Mouse (Mus musculus) ES-CJ7 (cell line): Measurements from ENCODE around the gene Aff3.

Source experiments
- DNase-seq: peaks from one replicate; pipeline ENCODE4 v3.0.0; 2011; ENCODE audit warnings: low read depth, low spot score

Aff3 gene

DNA sequence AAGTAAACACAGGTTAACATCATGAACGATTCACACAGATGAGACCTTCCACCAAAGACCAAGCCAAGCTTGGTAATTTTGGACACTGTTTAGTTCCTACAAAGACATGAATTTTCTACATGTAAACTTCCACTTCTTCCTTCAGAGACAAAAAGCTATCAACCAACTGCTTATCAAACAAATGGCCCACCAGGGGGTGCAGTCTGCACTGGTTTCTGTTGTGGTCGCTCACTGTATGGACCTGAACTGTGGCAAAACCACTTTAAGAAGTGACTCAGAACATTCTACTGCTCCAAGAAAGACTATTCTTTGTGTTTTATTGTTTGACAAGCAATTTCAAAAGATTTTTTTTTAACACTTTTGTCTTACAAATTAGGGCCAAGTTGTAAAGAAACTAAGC, 271.8 kb downstream of the Aff3 start:
- peak; percentile 63 for DNase-seq

DNA sequence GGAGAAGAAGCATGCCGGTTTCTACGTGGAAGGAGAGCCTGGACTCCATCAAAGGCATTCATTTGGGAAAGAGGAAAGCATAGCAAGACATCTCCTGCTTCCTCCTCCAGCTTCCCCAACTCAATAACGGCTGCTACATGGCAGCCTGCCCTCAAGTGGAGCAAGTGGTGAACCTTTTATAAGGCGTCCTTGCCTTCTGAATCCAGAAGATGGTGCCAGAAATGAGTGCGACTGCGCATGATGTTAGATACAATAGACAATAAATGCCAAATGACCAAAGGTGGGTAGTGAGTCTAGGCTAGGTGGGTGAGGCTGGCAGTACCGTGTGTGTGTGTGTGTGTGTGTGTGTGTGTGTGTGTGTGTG, 273.9 kb downstream of the Aff3 start:
- peak; percentile 25 for DNase-seq

DNA sequence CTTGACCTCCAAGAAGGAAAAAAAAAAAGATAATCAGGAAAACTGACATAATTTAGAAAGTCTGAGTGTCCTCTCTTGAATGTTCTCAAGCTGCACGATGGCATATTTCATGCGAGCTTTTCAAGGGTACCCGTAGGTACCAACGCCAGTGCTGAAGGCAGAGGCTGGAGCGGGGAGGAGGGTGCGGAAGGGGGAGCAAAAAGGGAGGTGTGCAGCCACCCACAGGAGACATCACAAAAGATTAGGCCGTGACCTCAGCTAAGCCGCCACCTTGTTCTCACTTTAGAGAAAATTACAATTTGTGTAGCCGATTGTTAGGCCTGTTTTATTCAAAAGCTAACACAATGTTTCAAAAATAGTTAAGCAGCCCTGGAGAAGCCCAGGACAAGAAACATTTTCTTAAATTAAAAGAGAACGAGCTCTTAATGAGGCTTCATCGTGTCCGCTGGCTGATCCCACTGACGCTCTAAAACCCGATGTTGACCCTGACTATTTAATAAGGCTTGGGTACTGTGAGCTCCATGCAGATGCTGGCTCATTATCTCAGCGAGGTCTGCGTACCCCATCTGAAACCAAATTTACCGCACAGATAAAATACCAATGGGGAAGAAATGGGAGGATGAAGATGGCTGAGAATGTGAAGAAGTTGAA, 274.4 kb downstream of the Aff3 start:
- DNase-seq = no peak

DNA sequence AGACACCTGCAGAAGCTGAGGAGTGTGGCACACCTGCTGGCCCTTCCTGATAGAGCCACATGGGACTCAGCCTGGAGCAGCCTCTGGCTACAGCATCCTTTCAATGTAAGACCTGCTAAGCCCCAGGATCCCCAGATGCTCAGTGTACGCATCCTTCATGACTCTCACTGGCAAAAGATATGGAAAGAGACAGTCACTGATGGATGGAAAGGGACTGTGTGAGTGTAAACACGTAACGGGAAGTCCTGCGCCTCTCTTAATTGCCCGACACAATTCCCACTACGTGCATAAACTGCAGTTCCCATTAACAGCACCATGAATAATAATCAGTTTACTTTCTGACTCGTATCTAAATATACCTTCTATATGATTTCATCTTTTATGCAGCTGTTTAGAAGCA, 275.2 kb downstream of the Aff3 start:
- DNase-seq = no peak

DNA sequence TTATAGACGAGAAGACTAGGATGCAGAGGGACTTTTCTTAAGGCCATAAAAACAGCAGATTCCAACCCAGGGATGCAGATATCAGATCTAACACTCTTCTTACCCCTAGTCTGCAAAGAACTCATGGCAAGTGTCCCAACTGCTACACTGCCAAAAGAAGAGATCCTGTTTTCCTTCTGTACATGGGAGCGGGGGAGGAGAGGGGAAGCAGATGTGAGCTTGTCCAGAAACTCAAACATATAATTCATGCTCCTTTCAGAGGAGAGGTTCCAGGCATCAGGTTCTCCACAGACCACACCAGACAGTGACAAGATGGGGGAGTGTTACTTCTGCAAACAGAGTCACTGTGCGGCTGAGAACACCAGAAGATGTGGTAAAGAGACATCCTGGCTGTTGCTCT, 276.3 kb downstream of the Aff3 start:
- DNase-seq = no peak

DNA sequence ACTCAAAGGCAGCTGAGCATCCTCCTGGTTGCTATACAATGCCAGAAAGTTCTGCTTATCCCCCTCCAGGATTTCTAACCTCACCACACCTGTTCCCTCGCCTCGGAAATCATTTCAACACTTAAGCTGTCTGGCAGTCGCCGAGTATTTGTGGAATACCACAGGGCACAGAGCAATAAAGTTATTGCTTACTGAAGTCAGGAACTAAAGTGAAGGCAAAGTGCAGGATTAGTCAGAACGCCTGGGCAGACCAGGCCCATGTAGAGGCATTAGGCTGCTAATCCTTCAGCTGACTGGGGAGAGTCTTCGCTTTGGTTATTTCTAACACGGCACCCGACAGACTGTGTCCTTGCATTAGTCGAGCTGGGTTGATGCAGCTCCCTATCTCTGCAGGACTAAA, 277.3 kb downstream of the Aff3 start:
- no peak for DNase-seq

DNA sequence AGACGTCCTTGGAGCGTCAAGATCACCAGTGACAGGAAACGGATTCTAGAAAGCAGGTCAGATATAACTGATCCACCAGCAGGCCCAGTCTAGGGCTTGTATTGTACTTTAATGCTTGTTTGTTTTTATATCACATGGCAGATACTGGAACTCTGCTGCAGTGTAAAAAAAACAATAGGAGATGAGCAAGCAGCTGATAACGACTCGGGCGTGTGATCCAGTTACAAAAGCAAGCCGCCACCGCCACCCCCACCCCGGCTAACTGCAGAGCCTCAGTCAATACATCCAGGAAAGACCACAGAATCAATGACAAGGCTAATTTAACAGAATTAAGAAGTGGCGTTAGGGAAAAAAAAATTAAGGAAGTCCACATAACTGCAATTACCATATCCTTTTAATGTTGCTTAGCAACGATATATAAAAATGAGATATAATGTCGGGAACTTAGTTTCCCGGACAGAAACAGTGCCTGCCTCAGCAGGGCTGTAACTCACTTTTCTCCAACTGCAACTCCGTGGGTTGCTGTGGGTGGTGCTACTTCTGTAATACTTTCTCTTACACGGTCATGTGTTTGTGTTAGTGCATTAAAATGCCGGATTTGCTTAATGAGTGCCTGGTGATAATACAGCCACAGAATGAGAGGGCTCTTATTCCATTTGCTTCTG, 280.2 kb downstream of the Aff3 start:
- DNase-seq = peak; percentile 11

DNA sequence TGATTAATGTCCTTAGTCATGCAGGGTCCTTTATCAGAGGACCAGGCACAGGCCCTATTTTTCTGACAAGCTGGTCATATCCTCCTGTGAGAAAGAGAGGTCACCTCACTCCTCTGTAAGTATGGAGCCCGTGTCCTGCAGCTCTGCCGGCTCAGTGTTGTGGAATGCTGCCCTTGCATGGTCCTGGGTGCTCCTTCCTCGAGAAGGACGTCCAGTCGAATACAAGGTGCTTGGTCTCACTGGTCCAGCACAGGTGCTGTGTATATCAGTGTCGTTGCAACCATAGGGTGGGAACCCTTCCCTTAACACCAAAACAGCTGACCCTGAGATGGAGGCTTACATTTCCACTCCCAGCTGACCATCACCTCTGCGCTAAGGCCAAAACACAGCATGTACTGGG, 280.7 kb downstream of the Aff3 start:
- DNase-seq = no peak

DNA sequence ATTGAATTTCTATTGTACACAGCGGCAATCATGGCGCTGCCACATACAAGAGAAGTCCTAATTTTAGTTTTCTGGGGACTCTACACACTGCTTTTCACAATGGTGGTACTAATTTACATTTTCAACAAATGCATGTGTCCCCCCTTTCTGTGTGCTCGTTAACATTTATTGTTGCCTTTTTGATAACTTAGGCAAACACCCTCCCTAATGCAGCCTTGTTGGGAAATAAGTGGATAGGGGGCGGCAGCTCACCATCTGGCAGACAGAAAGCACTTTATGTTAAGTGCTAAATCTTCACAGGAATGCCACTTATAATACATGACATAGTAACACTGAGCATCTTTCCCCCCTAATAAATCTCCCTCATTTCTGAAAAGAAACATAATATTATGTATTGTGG, 282.1 kb downstream of the Aff3 start:
- no peak for DNase-seq

DNA sequence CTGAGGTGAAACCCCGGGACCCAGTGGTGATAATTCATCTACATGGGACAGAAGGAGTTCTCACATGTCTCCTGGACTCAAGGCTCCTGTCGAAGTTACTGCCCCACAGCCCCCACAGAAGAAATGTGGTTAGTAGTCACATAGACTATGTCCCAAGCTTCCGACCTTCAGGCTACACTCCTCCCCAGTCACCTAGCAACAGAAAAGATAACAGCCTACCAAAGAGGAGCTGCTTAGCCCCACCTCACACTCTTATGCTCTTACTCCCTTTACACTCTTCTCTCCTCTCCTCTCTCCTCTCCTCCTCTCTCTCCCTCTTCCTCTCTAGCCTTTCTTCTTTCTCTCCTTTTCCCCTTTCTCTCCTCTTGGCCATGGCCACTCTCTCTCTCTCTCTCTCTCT, 286.8 kb downstream of the Aff3 start:
- no peak for DNase-seq

DNA sequence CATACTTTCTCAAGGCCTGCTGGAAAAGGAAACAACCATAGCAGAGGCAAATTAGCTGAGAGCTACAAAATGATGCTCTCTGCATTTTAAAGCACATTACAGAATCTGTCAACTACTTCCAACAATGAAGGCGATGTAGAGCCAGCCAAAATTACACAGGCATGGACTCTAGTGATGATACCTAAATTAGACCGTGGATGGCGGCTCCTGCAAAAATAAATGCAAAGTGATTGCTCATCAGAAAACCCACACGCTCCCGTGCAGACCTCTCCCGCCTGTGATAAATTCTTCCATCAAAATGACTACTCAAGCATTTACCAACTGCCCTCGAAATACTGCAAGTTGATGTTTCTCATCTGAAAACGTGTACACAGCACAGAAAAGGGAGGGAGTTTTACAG, 295.6 kb downstream of the Aff3 start:
- DNase-seq = no peak

DNA sequence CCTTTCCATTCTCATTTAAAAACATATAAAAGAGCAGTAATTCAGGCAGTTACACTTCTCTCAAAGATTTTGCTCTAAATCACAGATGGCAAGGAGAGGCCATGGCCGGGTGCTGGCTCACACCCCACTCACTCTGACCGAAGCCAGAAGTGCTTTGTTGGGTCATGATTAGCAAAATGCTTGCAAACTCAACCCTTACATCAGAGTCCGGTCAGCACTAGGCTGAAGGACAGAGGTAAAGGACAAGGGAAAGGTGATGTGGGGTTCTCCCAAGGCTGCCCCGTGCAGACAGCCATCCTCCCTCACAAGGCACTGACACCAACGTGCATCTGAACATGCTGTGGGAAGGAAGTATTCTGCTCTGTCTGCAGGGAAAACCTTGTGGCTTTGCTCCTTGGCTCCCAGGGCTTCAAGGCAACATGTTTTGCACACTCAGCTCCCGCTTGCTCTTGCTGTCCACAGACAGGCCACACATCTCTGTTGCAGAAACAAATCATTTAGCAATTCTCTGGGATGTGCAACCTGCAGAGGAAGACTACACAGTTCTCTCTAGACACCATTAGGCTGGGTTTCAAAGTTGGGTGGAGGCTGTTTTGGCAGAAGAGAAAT, 296.6 kb downstream of the Aff3 start:
- no peak for DNase-seq

DNA sequence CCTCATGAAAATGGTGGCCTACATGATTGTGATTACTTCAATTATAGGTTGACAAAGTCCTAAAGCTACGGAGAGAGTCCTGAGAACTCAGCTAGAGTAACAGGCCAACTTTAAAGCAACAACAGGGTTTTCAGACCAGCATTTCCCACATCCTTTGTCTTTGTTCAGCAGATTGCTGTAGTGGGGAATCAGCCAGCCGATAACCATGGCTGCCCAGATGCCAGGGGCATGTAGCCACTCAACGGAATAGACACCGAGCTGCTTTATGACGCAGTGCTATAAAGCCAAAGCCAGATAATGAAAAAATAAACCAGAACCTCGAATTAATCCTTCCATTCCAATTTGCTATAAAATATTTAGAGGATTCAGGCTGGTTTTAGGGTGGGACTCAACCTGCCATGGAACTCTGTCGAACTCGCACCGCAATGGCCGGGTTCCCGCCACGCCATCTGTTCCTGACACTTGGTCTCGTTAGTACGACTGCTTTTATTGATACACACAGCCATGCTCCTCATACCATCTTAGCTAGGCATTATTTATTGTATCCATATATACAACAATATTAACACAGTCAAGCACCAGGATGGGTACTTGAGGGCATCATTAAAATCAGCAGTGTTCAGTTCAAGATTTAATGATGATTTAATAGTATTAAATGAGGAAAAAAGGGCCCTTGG, 297.2 kb downstream of the Aff3 start:
- DNase-seq = no peak

DNA sequence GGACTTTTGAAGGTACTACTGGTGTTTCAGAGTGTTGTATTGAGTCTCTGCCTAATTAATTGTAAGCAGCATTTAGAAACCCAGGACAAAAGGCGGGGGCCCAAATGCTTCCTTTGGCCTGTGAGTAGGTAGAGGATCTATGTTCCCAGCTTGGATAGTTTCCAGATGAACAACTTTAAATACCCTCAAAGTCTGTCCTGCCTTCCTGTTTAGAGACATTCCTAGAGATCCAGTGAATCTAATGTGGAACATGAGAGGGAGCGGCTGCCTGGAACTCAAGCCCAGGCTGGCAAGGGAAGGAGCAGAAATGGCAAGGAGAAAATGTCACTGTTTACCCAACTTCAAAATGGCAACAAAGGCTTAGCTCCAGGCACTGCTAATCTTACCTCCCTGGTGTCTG, 300.9 kb downstream of the Aff3 start:
- no peak for DNase-seq

DNA sequence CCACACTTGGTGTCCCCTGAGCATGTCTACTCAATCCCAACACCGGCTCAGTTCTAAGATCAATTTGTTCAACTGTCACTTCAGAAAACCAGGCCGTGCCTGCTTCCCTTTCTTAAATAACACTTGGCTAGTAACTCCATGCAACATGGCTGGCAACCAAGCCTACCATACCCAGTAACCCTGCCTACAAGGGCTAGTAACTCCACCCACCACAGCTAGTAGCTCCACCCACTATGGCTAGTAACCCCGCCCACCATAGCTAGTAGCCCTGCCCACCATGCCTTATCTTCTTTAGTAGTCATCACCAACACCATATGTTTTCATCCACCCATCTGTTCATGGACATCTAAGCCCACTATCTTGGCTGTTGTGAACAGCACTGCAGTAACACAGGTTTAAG, 302.5 kb downstream of the Aff3 start:
- no peak for DNase-seq

DNA sequence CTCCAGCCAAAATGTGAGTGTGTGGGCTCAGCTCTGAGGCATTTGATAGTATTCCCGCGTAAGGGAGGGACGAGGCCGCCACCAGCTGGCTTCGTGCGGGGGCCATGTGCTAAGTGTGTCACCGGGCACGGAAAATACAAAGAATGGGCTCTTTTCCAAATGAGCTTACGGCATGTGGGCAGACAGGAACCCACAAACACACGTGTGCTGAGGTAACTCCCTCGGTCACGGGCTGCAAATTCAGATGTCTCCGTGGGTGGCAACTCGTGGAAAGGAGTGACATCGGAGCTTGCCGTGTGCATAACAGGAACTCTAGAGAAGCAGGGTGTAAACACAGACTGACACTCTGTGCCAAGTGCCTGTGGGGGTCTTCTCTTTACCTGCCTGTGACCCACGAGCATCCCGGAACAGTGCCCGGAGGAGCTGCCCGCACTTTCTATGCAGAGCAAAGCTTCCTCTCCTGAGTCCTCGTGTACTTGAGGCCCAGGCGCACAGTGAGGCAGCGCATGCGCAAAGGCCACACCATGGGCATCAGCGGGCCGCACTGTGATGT, 305.9 kb downstream of the Aff3 start:
- DNase-seq = no peak

DNA sequence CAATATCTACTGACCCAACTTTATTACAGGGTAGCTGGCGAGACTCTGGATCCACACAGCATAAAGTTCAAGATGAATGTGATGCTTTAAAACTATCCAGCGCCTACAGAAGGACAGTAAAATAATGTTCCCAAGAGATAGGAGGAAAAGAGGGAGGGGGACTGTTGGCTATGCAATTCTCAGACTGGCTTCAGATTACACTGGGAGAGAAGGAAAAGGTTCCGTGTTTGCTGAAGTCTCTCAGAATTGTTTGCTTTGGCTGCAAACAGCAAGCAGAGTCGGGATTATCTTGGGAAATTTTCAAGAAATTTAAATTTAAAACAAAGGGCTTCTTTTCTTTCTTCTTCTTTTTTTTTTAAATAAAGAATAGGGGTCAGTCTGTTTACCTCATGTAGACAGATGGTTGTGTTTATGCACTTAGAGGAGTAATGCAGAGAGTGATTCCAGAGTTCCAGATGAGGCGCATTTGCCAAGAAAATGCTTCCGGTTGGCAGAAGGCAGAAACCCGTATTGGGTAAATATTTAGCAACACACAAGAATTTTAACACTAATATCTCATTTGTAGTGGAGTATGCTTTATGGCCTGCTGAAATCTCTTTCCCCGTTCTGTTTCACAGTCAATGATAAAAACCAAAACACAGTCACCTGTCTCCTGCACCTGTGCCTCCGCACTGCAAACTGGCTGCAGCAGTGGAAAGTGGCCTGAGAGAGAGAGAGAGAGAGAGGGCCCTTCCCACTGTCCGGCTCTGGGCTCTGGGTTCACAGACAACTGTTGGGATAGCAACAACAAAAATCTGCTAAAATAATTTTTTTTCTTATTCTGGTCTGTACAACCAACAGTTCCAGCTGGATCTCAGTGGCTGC, 306.6 kb downstream of the Aff3 start:
- no peak for DNase-seq

DNA sequence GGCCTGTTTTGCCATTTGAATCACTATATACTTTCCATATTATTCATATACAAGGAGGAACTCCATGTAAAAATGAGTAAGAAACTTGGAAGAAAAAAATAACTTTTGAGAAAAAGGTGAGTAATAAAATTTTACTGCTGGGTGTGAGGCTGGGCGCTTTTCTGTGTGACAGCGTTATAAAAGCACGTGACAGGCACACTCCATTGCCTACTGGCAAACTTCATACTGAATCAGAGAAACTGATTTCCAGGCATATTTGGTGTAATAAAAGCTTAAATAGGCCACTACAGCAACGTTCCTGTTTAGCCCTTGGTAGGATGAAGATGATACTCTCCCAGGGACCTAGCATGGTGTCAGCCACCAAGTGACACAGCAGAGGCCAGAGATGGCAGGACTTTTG, 310.2 kb downstream of the Aff3 start:
- no peak for DNase-seq

DNA sequence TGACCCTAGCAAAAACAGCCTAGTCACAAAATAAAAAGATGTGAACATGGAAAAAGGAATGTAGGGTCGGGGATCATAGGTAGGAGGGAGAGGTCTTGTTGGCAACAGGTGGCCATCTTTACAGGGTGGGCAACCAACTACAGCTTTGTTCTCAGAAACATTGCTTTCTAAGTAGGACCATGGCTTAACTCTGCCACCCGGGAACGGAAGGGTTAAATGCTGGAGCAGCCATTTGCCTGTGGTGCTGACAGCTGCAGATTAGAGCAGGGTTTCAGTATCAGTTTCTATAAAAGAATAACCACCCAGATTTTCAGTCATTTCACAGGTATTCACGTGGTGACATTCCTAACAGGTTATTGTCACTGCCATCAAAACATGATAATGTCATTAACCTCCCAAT, 317.4 kb downstream of the Aff3 start:
- DNase-seq = no peak

DNA sequence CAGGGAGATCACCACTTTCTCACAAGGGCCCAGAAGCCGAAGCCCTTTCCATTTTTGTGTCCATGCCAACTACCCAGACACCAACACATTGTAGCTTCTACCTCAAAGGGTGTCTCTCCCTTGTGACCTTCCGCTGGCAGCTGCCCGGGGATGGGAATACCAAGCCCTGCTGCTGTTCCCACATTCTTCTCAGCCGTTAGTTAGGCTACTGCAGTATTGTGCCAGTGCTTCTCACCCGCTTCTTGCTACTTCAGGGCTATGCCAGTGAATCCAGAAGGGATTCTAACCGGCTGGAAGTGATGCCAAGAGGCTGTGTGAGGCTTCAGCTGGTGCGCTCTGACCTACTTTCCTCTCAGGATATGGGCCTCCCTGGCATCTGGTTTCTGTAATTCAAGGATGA, 330.5 kb downstream of the Aff3 start:
- no peak for DNase-seq

DNA sequence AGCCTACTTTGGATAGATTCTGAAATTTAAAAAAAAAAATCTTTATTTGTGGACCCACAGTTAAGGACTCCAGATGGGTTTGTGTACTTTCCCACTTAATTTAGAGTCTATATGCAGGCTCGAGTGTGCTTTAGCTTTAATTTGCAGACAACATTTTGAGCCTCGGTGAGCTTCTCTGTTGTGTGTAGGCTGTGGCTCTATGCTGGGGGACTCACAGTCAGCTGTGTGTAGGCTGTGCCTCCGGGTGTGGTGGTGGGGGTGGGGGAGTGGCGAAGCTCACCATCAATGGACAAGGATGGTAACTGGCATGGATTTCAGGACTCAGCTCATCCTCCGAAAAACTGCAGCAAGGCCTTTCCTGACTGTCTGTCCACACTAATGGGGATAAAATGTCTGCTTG, 331.8 kb downstream of the Aff3 start:
- no peak for DNase-seq

DNA sequence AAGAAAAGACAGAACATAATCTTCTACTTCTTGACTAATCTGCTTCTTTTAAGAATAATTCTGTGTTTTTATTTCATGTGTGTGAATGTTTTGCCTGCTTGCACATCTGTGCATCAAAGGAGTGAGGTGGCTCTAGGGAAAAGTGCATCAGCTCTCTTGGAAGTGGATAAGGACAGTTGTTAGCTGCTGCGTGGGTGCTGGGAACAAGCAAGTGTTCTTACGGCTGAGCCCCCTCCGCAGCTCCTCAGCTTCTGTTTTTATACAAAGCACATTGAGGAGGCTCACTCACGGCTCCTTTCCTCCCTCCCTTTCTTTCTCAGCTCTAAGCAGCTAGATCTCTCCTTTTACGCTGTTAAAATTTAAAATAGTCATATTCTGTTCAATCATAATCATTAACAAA, 340.5 kb downstream of the Aff3 start:
- no peak for DNase-seq
